Mouse (Mus musculus): ENCODE measurements at regions not wholly inside any gene's neighbourhood (a gene's known extent, or its start where the extent isn't known, plus 50 kb on each side); places are given as distances from the start of the nearest gene placed in this dataset.

- H3K27me3 ChIP-seq (ENCODE audit: control insufficient read depth, insufficient read depth, low read length): no peaks in the 10 kb centered on the region
- no peak overlapping the region for H3K4me3 ChIP-seq (ENCODE audit: control insufficient read depth, low read depth, low read length)
- H3K4me1 ChIP-seq (ENCODE audit: control insufficient read depth, insufficient read depth, low read length): no peaks in the 10 kb centered on the region
- TF ChIP-seq POLR2A (IDR thresholded peaks at IDR 0.05; ENCODE audit: control insufficient read depth, low read depth, low read length) (no peak), CTCF (IDR thresholded peaks at IDR 0.05; ENCODE audit: control insufficient read depth, insufficient read depth, insufficient replicate concordance, low read depth, low read length) (no peak)
- H3K27ac ChIP-seq (ENCODE audit: control insufficient read depth, insufficient read depth, low read depth, low read length): no peak overlapping the region
- no peaks in the 10 kb centered on the region for H3K36me3 ChIP-seq (ENCODE audit: control insufficient read depth, insufficient read depth, low read length)
These were observed 338.7 kb upstream of the 4930535I16Rik start for GRCm38 (mm10) chr4:124256515-124256914.

- Histone ChIP-seq H3K4me3 (ENCODE audit: control insufficient read depth, low read depth, low read length) (no peak overlapping the region), H3K36me3 (ENCODE audit: control insufficient read depth, insufficient read depth, low read length) (no peaks in the 10 kb centered on the region), H3K27ac (ENCODE audit: control insufficient read depth, insufficient read depth, low read depth, low read length) (no peak overlapping the region), H3K4me1 (ENCODE audit: control insufficient read depth, insufficient read depth, low read length) (no peaks in the 10 kb centered on the region), H3K27me3 (ENCODE audit: control insufficient read depth, insufficient read depth, low read length) (no peaks in the 10 kb centered on the region)
- no peak for TF ChIP-seq CTCF (IDR thresholded peaks at IDR 0.05; ENCODE audit: control insufficient read depth, insufficient read depth, insufficient replicate concordance, low read depth, low read length)
- no peak for TF ChIP-seq POLR2A (IDR thresholded peaks at IDR 0.05; ENCODE audit: control insufficient read depth, low read depth, low read length)
These were observed 337.3 kb upstream of the 4930535I16Rik start for GRCm38 (mm10) chr4:124255183-124255543.

GRCm38 (mm10) chr4:124254446-124255182 is 336.8 kb upstream of the 4930535I16Rik start:
- no peak overlapping the region for H3K27ac ChIP-seq (ENCODE audit: control insufficient read depth, insufficient read depth, low read depth, low read length)
- no peaks in the 10 kb centered on the region for H3K27me3 ChIP-seq (ENCODE audit: control insufficient read depth, insufficient read depth, low read length)

GRCm38 (mm10) chr4:124241600-124241999 is 323.8 kb upstream of the 4930535I16Rik start:
- no peak overlapping the region for H3K4me3 ChIP-seq (ENCODE audit: control insufficient read depth, low read depth, low read length)
- H3K4me1 ChIP-seq (ENCODE audit: control insufficient read depth, insufficient read depth, low read length): peaks cover 3% of the 10 kb centered on the region; the same call in 1 of the 2 replicates
- no peak overlapping the region for H3K27ac ChIP-seq (ENCODE audit: control insufficient read depth, insufficient read depth, low read depth, low read length)
- H3K27me3 ChIP-seq (ENCODE audit: control insufficient read depth, insufficient read depth, low read length): no peaks in the 10 kb centered on the region
- TF ChIP-seq POLR2A (IDR thresholded peaks at IDR 0.05; ENCODE audit: control insufficient read depth, low read depth, low read length): no peak
- TF ChIP-seq CTCF (IDR thresholded peaks at IDR 0.05; ENCODE audit: control insufficient read depth, insufficient read depth, insufficient replicate concordance, low read depth, low read length): no peak
- H3K36me3 ChIP-seq (ENCODE audit: control insufficient read depth, insufficient read depth, low read length): no peaks in the 10 kb centered on the region

More at GRCm38 (mm10) chr4:124254446-124255182, 336.8 kb upstream of the 4930535I16Rik start:
- H3K36me3 ChIP-seq (ENCODE audit: control insufficient read depth, insufficient read depth, low read length): no peaks in the 10 kb centered on the region
- no peak overlapping the region for H3K4me3 ChIP-seq (ENCODE audit: control insufficient read depth, low read depth, low read length)
- no peaks in the 10 kb centered on the region for H3K4me1 ChIP-seq (ENCODE audit: control insufficient read depth, insufficient read depth, low read length)
- TF ChIP-seq POLR2A (IDR thresholded peaks at IDR 0.05; ENCODE audit: control insufficient read depth, low read depth, low read length) (no peak), CTCF (IDR thresholded peaks at IDR 0.05; ENCODE audit: control insufficient read depth, insufficient read depth, insufficient replicate concordance, low read depth, low read length) (no peak)

- Histone ChIP-seq H3K4me1 (ENCODE audit: control insufficient read depth, insufficient read depth, low read length) (no peaks in the 10 kb centered on the region), H3K27me3 (ENCODE audit: control insufficient read depth, insufficient read depth, low read length) (no peaks in the 10 kb centered on the region), H3K36me3 (ENCODE audit: control insufficient read depth, insufficient read depth, low read length) (no peaks in the 10 kb centered on the region), H3K27ac (ENCODE audit: control insufficient read depth, insufficient read depth, low read depth, low read length) (no peak overlapping the region), H3K4me3 (ENCODE audit: control insufficient read depth, low read depth, low read length) (no peak overlapping the region)
- TF ChIP-seq CTCF (IDR thresholded peaks at IDR 0.05; ENCODE audit: control insufficient read depth, insufficient read depth, insufficient replicate concordance, low read depth, low read length) (no peak), POLR2A (IDR thresholded peaks at IDR 0.05; ENCODE audit: control insufficient read depth, low read depth, low read length) (no peak)
These were observed 318.7 kb upstream of the 4930535I16Rik start for GRCm38 (mm10) chr4:124236476-124236875.

GRCm38 (mm10) chr4:124228537-124228936 is 310.7 kb upstream of the 4930535I16Rik start:
- Histone ChIP-seq H3K36me3 (ENCODE audit: control insufficient read depth, insufficient read depth, low read length) (no peaks in the 10 kb centered on the region), H3K4me3 (ENCODE audit: control insufficient read depth, low read depth, low read length) (no peak overlapping the region), H3K4me1 (ENCODE audit: control insufficient read depth, insufficient read depth, low read length) (no peaks in the 10 kb centered on the region; the same call in 1 of the 2 replicates), H3K27ac (ENCODE audit: control insufficient read depth, insufficient read depth, low read depth, low read length) (no peak overlapping the region), H3K27me3 (ENCODE audit: control insufficient read depth, insufficient read depth, low read length) (no peaks in the 10 kb centered on the region)
- TF ChIP-seq CTCF (IDR thresholded peaks at IDR 0.05; ENCODE audit: control insufficient read depth, insufficient read depth, insufficient replicate concordance, low read depth, low read length) (peak; percentile 76), POLR2A (IDR thresholded peaks at IDR 0.05; ENCODE audit: control insufficient read depth, low read depth, low read length) (no peak)

- Histone ChIP-seq H3K4me3 (ENCODE audit: control insufficient read depth, low read depth, low read length) (no peak overlapping the region), H3K36me3 (ENCODE audit: control insufficient read depth, insufficient read depth, low read length) (no peaks in the 10 kb centered on the region), H3K4me1 (ENCODE audit: control insufficient read depth, insufficient read depth, low read length) (no peaks in the 10 kb centered on the region; the same call in 1 of the 2 replicates), H3K27ac (ENCODE audit: control insufficient read depth, insufficient read depth, low read depth, low read length) (no peak overlapping the region), H3K27me3 (ENCODE audit: control insufficient read depth, insufficient read depth, low read length) (no peaks in the 10 kb centered on the region)
- TF ChIP-seq CTCF (IDR thresholded peaks at IDR 0.05; ENCODE audit: control insufficient read depth, insufficient read depth, insufficient replicate concordance, low read depth, low read length): no peak
- no peak for TF ChIP-seq POLR2A (IDR thresholded peaks at IDR 0.05; ENCODE audit: control insufficient read depth, low read depth, low read length)
These were observed 306.1 kb upstream of the 4930535I16Rik start for GRCm38 (mm10) chr4:124223646-124224500.

All from testis, adult 2 months (tissue).